Mouse (Mus musculus): ENCODE measurements around the gene Fgfr2. TPM values are rescaled to one million over a fixed set of nuclear protein-coding genes. Genes with fewer than 3 reads are reported as not detected.
A peak's percentile ranks its signal among the peaks of the same experiment; 100 is the strongest.

The Fgfr2 gene
- polyA plus RNA-seq, 1 experiment, result 3.0 TPM

DNA sequence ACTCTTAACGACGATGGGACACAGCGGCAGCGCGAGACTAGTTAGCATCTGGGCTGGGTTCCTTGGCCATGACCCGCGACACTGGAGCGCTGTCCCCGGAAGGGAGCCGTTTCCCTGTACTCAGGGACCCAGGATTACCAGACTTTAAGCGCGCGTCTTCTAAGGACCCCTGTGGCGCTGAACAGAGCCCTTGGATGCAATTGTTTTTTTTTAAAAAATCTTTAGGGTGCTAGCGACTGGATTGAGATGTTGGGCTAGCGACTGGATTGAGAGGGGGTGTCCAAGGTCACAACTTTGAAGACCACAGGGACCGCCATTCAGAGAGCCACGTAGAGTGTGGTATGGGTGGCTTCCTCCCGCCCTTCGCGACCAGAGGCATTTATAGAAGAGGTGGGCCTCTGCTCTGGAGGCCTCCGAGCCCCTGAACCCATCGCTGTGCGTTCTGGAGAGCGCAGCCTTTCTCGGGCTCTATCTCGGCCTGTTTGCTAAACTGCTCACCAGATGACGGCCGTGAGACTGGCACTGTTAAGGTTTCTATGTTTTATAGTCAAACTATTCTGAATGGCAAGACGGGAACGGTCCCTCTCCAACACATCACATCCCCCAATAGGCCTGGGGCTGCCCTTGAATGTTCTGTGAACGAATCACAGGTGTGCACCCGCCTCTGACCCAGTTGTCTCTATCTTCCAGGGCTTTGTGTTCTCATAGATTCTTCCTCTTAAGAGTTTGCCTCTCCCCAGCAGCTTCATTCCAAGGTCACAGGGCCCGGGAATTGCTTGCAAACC lies 1.7 kb upstream of the Fgfr2 start:
- H3K36me3 ChIP-seq (ENCODE audit: control insufficient read depth, insufficient read depth, low read length), result no peaks in the 10 kb centered on the region
- TF ChIP-seq CTCF (IDR thresholded peaks at IDR 0.05; ENCODE audit: control insufficient read depth, insufficient read depth, insufficient replicate concordance, low read depth, low read length) (no peak), POLR2A (IDR thresholded peaks at IDR 0.05; ENCODE audit: control insufficient read depth, low read depth, low read length) (no peak)
- peaks cover 21% of the 10 kb centered on the region for H3K4me1 ChIP-seq (ENCODE audit: control insufficient read depth, insufficient read depth, low read length)
- H3K4me3 ChIP-seq (ENCODE audit: control insufficient read depth, low read depth, low read length), result peak overlapping the region; percentile 82
- H3K27me3 ChIP-seq (ENCODE audit: control insufficient read depth, insufficient read depth, low read length), result 0 out of 2 replicates have a peak, but pooled peaks cover 2% of the 10 kb centered on the region
- no peak overlapping the region for H3K27ac ChIP-seq (ENCODE audit: control insufficient read depth, insufficient read depth, low read depth, low read length)

DNA sequence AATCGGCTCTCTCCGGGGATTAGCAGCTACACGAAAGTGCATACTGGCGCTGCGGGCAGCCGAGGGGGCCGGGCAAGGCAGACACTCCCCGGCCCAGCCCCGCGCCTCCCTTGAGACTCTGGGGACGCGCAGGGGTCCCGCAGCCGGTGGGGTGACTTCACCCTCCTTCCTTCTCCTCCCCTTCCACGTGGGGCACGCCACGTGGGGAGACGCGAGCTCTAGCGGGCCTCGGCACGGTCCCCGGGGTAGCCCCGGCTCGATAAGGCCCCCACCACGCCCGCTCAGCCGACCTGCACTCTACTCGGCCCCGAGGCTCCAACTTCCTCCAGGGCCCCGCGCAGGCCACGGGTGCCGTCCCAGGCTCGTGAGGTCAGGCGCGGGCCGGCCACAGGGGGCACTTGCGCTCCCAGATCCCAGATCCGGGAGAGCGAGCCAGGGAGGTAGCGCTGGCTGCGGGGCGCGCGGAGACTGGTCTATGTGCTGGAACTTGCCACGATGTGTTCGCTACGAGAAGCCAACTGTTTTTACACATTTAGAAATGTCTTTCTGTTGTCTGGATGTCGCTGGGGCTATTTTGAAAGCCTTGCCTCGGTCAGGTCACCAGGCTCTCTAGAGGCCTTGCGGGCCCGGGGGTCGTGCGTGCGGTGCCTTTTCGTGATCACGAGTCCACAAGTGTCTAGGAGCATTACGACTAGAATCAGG lies 1.0 kb upstream of the Fgfr2 start, which contains the start of gene Ctbp2:
Gene Ctbp2 (minus strand): TSS at position 356 of the 702 bp plus-strand sequence.
- TF ChIP-seq CTCF (IDR thresholded peaks at IDR 0.05; ENCODE audit: control insufficient read depth, insufficient read depth, insufficient replicate concordance, low read depth, low read length), result no peak
- TF ChIP-seq POLR2A (IDR thresholded peaks at IDR 0.05; ENCODE audit: control insufficient read depth, low read depth, low read length), result no peak
- Histone ChIP-seq H3K27ac (ENCODE audit: control insufficient read depth, insufficient read depth, low read depth, low read length) (peak within 1 kb of the TSS; percentile 34), H3K36me3 (ENCODE audit: control insufficient read depth, insufficient read depth, low read length) (no peaks in the 10 kb centered on the region), H3K4me1 (ENCODE audit: control insufficient read depth, insufficient read depth, low read length) (peaks cover 21% of the 10 kb centered on the region), H3K4me3 (ENCODE audit: control insufficient read depth, low read depth, low read length) (peak within 1 kb of the TSS; percentile 90), H3K27me3 (ENCODE audit: control insufficient read depth, insufficient read depth, low read length) (0 out of 2 replicates have a peak, but pooled peaks cover 2% of the 10 kb centered on the region)

DNA sequence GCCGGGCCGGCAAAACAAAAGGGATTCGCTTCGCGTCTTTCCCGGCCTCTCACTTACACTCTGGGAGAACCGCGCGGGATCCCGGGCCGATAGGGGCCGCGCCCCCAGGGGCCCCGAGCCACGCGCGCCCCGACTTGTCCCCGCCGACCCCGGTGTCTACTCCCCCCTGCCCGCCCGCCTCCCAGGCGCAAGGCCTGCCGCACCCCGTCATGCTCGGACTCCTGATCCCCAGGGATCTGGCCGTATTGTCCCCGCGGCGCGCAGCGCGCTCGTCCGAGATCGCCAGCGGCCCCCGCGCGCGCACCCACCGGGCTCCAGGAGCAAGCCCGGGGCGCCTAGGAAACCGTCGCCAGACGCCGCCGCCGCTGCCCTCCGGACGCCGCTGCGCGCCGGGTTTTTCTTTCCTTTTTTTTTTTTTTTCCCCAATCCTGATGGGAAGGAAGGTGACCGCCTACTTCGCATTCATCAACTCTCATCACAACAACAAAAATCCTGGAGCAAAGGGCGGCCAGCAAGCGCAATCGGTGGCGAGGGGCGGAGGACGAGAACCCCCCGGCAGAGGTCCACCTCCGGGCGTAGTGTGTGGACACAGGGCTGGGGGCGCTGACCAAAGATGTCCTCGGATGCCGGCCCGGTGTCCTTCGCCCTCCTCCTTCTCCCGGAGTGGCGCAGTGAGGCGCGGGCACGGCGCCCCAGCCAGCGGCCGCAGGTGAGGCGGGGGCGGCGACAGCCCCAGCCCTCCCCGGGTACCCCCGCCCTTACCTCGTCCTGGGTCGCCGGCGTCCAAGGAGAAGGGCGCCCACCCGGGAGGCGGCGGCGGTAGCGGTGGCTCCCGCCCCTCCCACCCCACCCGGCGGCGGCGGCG lies 539 bp downstream of the Fgfr2 start:
- H3K4me1 ChIP-seq (ENCODE audit: control insufficient read depth, insufficient read depth, low read length), result peaks cover 21% of the 10 kb centered on the region
- H3K27me3 ChIP-seq (ENCODE audit: control insufficient read depth, insufficient read depth, low read length), result 0 out of 2 replicates have a peak, but pooled peaks cover 2% of the 10 kb centered on the region
- peak overlapping the region; percentile 90 for H3K4me3 ChIP-seq (ENCODE audit: control insufficient read depth, low read depth, low read length)
- TF ChIP-seq POLR2A (IDR thresholded peaks at IDR 0.05; ENCODE audit: control insufficient read depth, low read depth, low read length) (no peak), CTCF (IDR thresholded peaks at IDR 0.05; ENCODE audit: control insufficient read depth, insufficient read depth, insufficient replicate concordance, low read depth, low read length) (no peak)
- peak overlapping the region; percentile 78 for H3K27ac ChIP-seq (ENCODE audit: control insufficient read depth, insufficient read depth, low read depth, low read length)
- H3K36me3 ChIP-seq (ENCODE audit: control insufficient read depth, insufficient read depth, low read length), result no peaks in the 10 kb centered on the region

DNA sequence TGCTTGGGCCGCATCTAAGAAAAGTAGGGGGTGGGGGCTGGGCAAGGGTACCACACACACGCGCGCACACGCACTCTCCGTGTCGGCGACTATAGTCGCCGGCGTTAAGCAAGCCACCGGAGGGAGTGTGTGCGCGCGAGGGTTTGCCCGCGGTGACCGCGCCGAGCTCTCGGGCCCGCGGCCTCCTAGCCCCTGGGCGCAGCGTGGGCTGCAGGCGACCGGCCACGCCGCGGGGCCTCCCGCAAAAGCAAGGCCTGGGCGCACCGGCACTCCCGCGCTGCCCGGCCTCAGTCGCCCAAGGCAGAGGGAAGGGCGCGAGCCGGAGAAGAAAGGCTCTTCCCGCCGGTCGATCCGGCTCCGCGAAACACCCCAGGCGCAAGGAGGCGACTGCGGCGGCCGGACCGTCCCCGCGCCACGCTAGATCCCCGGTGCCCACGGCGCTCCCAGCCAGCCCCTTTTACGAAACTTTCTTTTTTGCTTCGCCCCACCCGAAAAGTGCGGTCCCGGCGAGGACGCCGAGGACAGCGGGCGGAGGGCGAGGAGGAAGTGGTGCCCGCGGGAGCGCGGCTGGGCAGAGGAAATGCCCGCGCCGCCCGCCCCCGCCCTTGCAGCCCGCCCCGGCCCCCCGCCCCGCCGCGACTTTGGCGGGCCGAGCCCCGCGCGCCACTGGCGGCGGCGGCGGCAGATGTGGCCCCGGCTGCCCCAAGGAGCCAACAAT lies 1.3 kb downstream of the Fgfr2 start:
- TF ChIP-seq CTCF (IDR thresholded peaks at IDR 0.05; ENCODE audit: control insufficient read depth, insufficient read depth, insufficient replicate concordance, low read depth, low read length) (no peak), POLR2A (IDR thresholded peaks at IDR 0.05; ENCODE audit: control insufficient read depth, low read depth, low read length) (no peak)
- Histone ChIP-seq H3K36me3 (ENCODE audit: control insufficient read depth, insufficient read depth, low read length) (no peaks in the 10 kb centered on the region), H3K27me3 (ENCODE audit: control insufficient read depth, insufficient read depth, low read length) (0 out of 2 replicates have a peak, but pooled peaks cover 2% of the 10 kb centered on the region), H3K4me3 (ENCODE audit: control insufficient read depth, low read depth, low read length) (peak overlapping the region; percentile 90), H3K27ac (ENCODE audit: control insufficient read depth, insufficient read depth, low read depth, low read length) (peak overlapping the region; percentile 42; the same call in 1 of the 2 replicates), H3K4me1 (ENCODE audit: control insufficient read depth, insufficient read depth, low read length) (peaks cover 21% of the 10 kb centered on the region)

DNA sequence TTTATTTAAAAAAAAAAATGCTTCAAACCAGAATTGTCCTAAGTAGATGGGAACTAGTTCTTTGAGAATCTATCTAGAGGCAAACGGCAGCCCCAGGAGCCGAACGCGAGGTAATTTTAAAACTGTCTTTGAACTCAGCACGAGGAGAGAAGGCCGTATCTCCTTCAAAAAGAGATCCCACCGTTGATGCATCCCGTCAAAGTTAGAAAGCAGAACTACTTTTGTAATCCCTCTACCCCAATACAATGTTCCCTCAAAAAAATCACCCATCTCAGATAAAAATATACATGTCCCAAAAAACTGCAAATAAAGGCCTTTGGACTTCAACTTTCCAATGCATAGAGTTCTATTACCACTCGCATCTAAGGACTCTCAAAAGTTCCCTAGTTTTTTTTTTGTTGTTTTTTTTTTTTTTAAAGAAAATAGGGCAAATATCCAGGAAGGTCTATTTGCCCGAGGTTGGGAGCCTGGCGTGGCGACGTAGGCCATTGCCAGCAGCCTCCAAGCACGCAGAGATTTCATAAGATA lies 2.0 kb downstream of the Fgfr2 start:
- Histone ChIP-seq H3K27ac (ENCODE audit: control insufficient read depth, insufficient read depth, low read depth, low read length) (no peak overlapping the region), H3K4me3 (ENCODE audit: control insufficient read depth, low read depth, low read length) (peak overlapping the region; percentile 90), H3K36me3 (ENCODE audit: control insufficient read depth, insufficient read depth, low read length) (no peaks in the 10 kb centered on the region), H3K27me3 (ENCODE audit: control insufficient read depth, insufficient read depth, low read length) (0 out of 2 replicates have a peak, but pooled peaks cover 2% of the 10 kb centered on the region), H3K4me1 (ENCODE audit: control insufficient read depth, insufficient read depth, low read length) (peaks cover 21% of the 10 kb centered on the region)
- TF ChIP-seq CTCF (IDR thresholded peaks at IDR 0.05; ENCODE audit: control insufficient read depth, insufficient read depth, insufficient replicate concordance, low read depth, low read length) (no peak), POLR2A (IDR thresholded peaks at IDR 0.05; ENCODE audit: control insufficient read depth, low read depth, low read length) (no peak)

DNA sequence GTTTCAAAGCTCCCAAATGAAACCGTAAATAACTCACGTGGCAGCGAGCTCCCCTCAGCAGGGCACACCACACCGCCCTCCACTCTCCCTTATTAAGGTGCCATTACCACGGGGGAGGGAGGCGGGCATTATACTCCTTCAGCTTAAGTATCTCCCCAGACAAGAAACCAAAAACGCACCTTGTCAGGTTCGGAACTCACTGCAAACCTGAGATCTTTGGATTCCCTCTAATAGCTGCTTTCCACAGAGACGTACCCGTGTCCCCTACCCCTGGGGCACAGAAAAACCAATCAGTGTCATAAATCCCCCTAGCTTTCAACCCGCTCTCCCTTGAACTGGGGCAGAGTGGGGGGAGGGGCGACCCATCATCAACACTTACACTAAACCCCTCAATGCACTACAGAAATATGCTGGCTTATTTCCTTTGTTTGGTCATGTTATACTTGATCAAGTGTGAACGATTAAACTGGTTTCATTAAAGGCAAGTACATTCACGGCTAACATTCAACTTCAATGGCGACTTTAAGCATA lies 2.9 kb downstream of the Fgfr2 start:
- no peak overlapping the region for H3K4me3 ChIP-seq (ENCODE audit: control insufficient read depth, low read depth, low read length)
- no peak overlapping the region for H3K27ac ChIP-seq (ENCODE audit: control insufficient read depth, insufficient read depth, low read depth, low read length)
- H3K4me1 ChIP-seq (ENCODE audit: control insufficient read depth, insufficient read depth, low read length), result peaks cover 27% of the 10 kb centered on the region
- TF ChIP-seq POLR2A (IDR thresholded peaks at IDR 0.05; ENCODE audit: control insufficient read depth, low read depth, low read length) (no peak), CTCF (IDR thresholded peaks at IDR 0.05; ENCODE audit: control insufficient read depth, insufficient read depth, insufficient replicate concordance, low read depth, low read length) (no peak)
- no peaks in the 10 kb centered on the region for H3K36me3 ChIP-seq (ENCODE audit: control insufficient read depth, insufficient read depth, low read length)
- 0 out of 2 replicates have a peak, but pooled peaks cover 2% of the 10 kb centered on the region for H3K27me3 ChIP-seq (ENCODE audit: control insufficient read depth, insufficient read depth, low read length)
